Mouse (Mus musculus): ENCODE results near the gene Scyl1. TPM values are rescaled to one million over a fixed set of nuclear protein-coding genes. Genes with fewer than 3 reads are reported as not detected.

The Scyl1 gene
- polyA plus RNA-seq, 1 experiment from 2014 or later, result 48.8 TPM

GRCm38 (mm10) chr19:5731264-5731978, 39.8 kb downstream of the Scyl1 start:
- ATAC-seq, result peak; percentile 81
- Histone ChIP-seq H3K36me3 (ENCODE audit: control insufficient read depth, insufficient read depth) (0 out of 2 replicates have a peak, but pooled peaks cover 2% of the 10 kb centered on the region), H3K9ac (ENCODE audit: low read depth, low read length) (peak overlapping the region; percentile 53), H3K27ac (ENCODE audit: low read depth, low read length) (no peak overlapping the region), H3K4me1 (replicated peaks; ENCODE audit: control insufficient read depth, insufficient read depth, low read length) (peaks cover 17% of the 10 kb centered on the region), H3K9me3 (ENCODE audit: control insufficient read depth) (no peaks in the 10 kb centered on the region), H3K27me3 (replicated peaks; ENCODE audit: control insufficient read depth, insufficient read depth, low read length) (peaks cover 3% of the 10 kb centered on the region; the same call in 1 of the 2 replicates), H3K4me2 (replicated peaks; ENCODE audit: low read depth) (peak overlapping the region; percentile 97), H3K4me3 (ENCODE audit: low read depth, low read length) (peak overlapping the region; percentile 62)
- under 1% methylated on average over 47 of the region's 47 CpGs for WGBS
- no peak for TF ChIP-seq CTCF (IDR thresholded peaks at IDR 0.05; ENCODE audit: low read depth)

DNA sequence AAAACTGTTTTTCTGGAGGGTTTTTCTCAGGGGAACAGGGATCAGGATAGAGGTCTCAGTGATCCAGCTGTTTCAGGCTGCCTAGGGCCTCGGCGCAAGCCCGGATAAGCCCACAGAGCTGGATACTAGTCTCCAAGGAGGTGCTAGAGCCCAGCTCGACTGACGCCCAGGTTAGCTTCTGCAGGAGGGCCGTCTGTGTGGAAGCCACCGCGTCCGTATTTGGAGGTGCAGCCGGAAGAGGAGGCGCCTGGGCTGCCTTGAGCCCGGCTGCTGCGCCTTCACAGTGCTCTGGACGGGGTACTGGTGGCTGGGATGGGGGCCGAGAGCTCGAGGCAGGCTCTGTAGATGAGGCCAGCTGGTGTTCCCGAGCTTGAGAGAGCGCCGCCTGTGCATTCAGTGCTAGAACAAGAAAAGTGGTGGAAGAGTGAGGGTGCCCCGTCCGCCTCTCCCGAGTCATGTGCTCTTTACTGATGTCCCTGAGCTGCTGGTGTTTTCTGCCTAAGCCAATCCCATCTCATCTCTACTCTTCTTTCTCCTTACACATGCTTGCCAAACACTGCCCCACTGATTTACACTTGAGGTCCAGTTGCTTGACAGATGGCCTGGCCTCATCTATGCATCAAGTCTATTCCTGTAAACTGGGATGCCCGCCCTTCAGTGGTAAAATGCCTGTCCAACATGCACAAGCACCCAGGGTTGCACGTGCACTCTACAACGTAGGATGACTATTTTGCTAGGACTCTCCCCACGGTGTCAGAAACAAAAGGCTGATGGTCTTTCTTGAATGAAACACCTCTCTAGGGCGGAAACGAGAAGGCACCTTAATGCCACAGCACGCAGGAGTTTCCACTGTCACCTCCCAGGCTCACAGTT, 40.7 kb downstream of the Scyl1 start:
- H3K4me3 ChIP-seq (ENCODE audit: low read depth, low read length), result peak overlapping the region; percentile 62
- H3K9ac ChIP-seq (ENCODE audit: low read depth, low read length), result peak overlapping the region; percentile 53
- H3K27me3 ChIP-seq (replicated peaks; ENCODE audit: control insufficient read depth, insufficient read depth, low read length), result peaks cover 2% of the 10 kb centered on the region; the same call in 1 of the 2 replicates
- H3K9me3 ChIP-seq (ENCODE audit: control insufficient read depth), result no peaks in the 10 kb centered on the region
- no peak for ATAC-seq
- peak overlapping the region; percentile 97 for H3K4me2 ChIP-seq (replicated peaks; ENCODE audit: low read depth)
- no peak for TF ChIP-seq CTCF (IDR thresholded peaks at IDR 0.05; ENCODE audit: low read depth)
- H3K36me3 ChIP-seq (ENCODE audit: control insufficient read depth, insufficient read depth), result 0 out of 2 replicates have a peak, but pooled peaks cover 2% of the 10 kb centered on the region
- H3K27ac ChIP-seq (ENCODE audit: low read depth, low read length), result no peak overlapping the region
- 73% methylated on average over 29 of the region's 29 CpGs for WGBS
- H3K4me1 ChIP-seq (replicated peaks; ENCODE audit: control insufficient read depth, insufficient read depth, low read length), result peaks cover 17% of the 10 kb centered on the region

DNA sequence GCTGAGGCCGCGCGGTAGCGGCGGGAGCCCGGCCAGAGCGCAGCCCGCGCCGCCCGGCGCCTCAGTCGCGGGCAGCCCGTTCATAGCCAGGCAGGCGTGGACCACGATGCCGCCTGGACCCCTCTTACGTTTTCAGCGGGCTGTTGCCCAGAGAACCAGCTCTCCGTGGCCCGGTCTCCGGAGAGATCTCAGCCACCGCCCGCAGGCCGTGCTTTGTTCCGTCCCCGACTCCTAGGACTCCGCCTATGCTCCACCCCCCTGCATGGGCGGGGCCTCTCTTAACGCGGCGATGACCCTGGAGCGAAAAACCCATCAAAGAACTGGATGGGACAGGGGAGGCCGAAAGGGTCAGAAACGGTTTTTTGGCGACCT, 41.8 kb downstream of the Scyl1 start, which contains the start of gene Fam89b:
TSS of gene Fam89b (minus strand) at position 210 of the 372 bp plus-strand sequence.
- H3K27ac ChIP-seq (ENCODE audit: low read depth, low read length), result peak within 1 kb of the TSS; percentile 69
- H3K4me3 ChIP-seq (ENCODE audit: low read depth, low read length), result peak within 1 kb of the TSS; percentile 84
- H3K9ac ChIP-seq (ENCODE audit: low read depth, low read length), result peak within 1 kb of the TSS; percentile 87
- no peaks in the 10 kb centered on the region for H3K9me3 ChIP-seq (ENCODE audit: control insufficient read depth)
- H3K27me3 ChIP-seq (replicated peaks; ENCODE audit: control insufficient read depth, insufficient read depth, low read length), result no peaks in the 10 kb centered on the region
- H3K4me1 ChIP-seq (replicated peaks; ENCODE audit: control insufficient read depth, insufficient read depth, low read length), result peaks cover 17% of the 10 kb centered on the region
- 0 out of 2 replicates have a peak, but pooled peaks cover 2% of the 10 kb centered on the region for H3K36me3 ChIP-seq (ENCODE audit: control insufficient read depth, insufficient read depth)
- ATAC-seq, result peak; percentile 47
- H3K4me2 ChIP-seq (replicated peaks; ENCODE audit: low read depth), result peak within 1 kb of the TSS; percentile 95
- TF ChIP-seq CTCF (IDR thresholded peaks at IDR 0.05; ENCODE audit: low read depth), result 0 out of 2 replicates have a peak, but pooled peaks have one; percentile 1
- WGBS, result under 1% methylated on average over 37 of the region's 37 CpGs

GRCm38 (mm10) chr19:5728631-5729443, 42.4 kb downstream of the Scyl1 start:
- 0 out of 2 replicates have a peak, but pooled peaks cover 2% of the 10 kb centered on the region for H3K36me3 ChIP-seq (ENCODE audit: control insufficient read depth, insufficient read depth)
- no peaks in the 10 kb centered on the region for H3K9me3 ChIP-seq (ENCODE audit: control insufficient read depth)
- no peak for TF ChIP-seq CTCF (IDR thresholded peaks at IDR 0.05; ENCODE audit: low read depth)
- peak overlapping the region; percentile 95 for H3K4me2 ChIP-seq (replicated peaks; ENCODE audit: low read depth)
- peak overlapping the region; percentile 69 for H3K27ac ChIP-seq (ENCODE audit: low read depth, low read length)
- H3K4me1 ChIP-seq (replicated peaks; ENCODE audit: control insufficient read depth, insufficient read depth, low read length), result peaks cover 17% of the 10 kb centered on the region
- WGBS, result 9% methylated on average over 37 of the region's 37 CpGs
- peak overlapping the region; percentile 84 for H3K4me3 ChIP-seq (ENCODE audit: low read depth, low read length)
- no peak for ATAC-seq
- H3K9ac ChIP-seq (ENCODE audit: low read depth, low read length), result peak overlapping the region; percentile 87
- no peaks in the 10 kb centered on the region for H3K27me3 ChIP-seq (replicated peaks; ENCODE audit: control insufficient read depth, insufficient read depth, low read length)

DNA sequence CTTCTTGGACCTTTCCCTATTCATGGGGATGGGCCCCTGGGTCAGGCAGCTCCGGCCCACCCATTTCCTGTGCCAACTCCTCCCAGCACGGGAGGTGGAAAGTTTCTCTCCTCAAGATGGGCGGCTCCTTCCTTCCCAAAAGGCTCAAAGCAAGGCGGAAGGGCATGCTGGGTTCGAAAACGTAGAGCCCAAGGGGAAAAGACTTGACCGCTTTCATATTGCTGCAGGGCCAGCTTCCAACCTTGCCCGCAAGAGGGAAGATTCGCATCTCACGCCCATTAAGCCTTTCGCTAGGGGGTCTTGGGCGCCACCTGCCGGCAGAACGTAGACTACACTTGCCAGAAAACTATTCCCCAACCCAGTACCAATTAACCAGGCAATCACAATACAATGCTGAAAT, 43.5 kb downstream of the Scyl1 start:
- H3K9ac ChIP-seq (ENCODE audit: low read depth, low read length), result peak overlapping the region; percentile 41
- H3K9me3 ChIP-seq (ENCODE audit: control insufficient read depth), result no peaks in the 10 kb centered on the region
- H3K4me3 ChIP-seq (ENCODE audit: low read depth, low read length), result peak overlapping the region; percentile 84
- H3K27me3 ChIP-seq (replicated peaks; ENCODE audit: control insufficient read depth, insufficient read depth, low read length), result no peaks in the 10 kb centered on the region
- H3K36me3 ChIP-seq (ENCODE audit: control insufficient read depth, insufficient read depth), result 0 out of 2 replicates have a peak, but pooled peaks cover 2% of the 10 kb centered on the region
- H3K4me1 ChIP-seq (replicated peaks; ENCODE audit: control insufficient read depth, insufficient read depth, low read length), result peaks cover 17% of the 10 kb centered on the region
- no peak for ATAC-seq
- peak overlapping the region; percentile 51 for H3K27ac ChIP-seq (ENCODE audit: low read depth, low read length)
- 4% methylated on average over 14 of the region's 14 CpGs for WGBS
- H3K4me2 ChIP-seq (replicated peaks; ENCODE audit: low read depth), result peak overlapping the region; percentile 95
- TF ChIP-seq CTCF (IDR thresholded peaks at IDR 0.05; ENCODE audit: low read depth), result peak; percentile 99
